Mouse (Mus musculus) MN1 (cell line): ENCODE results near the gene Ctrb1.
A peak's percentile ranks its signal among the peaks of the same experiment; 100 is the strongest.

ENCODE experiments used
- DNase-seq: peaks from one replicate; pipeline ENCODE4 v3.0.0-alpha.2; 2016; ENCODE audit warnings: low spot score

Ctrb1 gene

GRCm38 (mm10) chr8:111681153-111681552, 9.7 kb downstream of the Ctrb1 start:
- DNase-seq, result no peak

- no peak for DNase-seq
Observed at GRCm38 (mm10) chr8:111680423-111681028, 10.3 kb downstream of the Ctrb1 start.

GRCm38 (mm10) chr8:111678848-111679247, 12.0 kb downstream of the Ctrb1 start:
- DNase-seq, result no peak

GRCm38 (mm10) chr8:111678111-111678510, 12.7 kb downstream of the Ctrb1 start:
- DNase-seq, result peak; percentile 84

- no peak for DNase-seq
Observed at GRCm38 (mm10) chr8:111676237-111676636, 14.6 kb downstream of the Ctrb1 start.

- peak; percentile 48 for DNase-seq
Observed at GRCm38 (mm10) chr8:111666751-111667150, 24.1 kb downstream of the Ctrb1 start.

GRCm38 (mm10) chr8:111662473-111662872, 28.3 kb downstream of the Ctrb1 start:
- peak; percentile 84 for DNase-seq

- peak; percentile 69 for DNase-seq
Observed at GRCm38 (mm10) chr8:111658819-111659423, 31.9 kb downstream of the Ctrb1 start.

GRCm38 (mm10) chr8:111657312-111657854, 33.4 kb downstream of the Ctrb1 start:
- no peak for DNase-seq

- no peak for DNase-seq
Observed at GRCm38 (mm10) chr8:111653524-111653923, 37.3 kb downstream of the Ctrb1 start.

- DNase-seq, result no peak
Observed at GRCm38 (mm10) chr8:111650651-111651050, 40.2 kb downstream of the Ctrb1 start.

- no peak for DNase-seq
Observed at GRCm38 (mm10) chr8:111648834-111649233, 42.0 kb downstream of the Ctrb1 start.

GRCm38 (mm10) chr8:111645715-111646114, 45.1 kb downstream of the Ctrb1 start:
- DNase-seq, result no peak

GRCm38 (mm10) chr8:111644286-111645051, 46.3 kb downstream of the Ctrb1 start:
- DNase-seq, result peak; percentile 80

GRCm38 (mm10) chr8:111643264-111644141, 47.3 kb downstream of the Ctrb1 start, which contains the start of gene Zfp1:
TSS of gene Zfp1 (plus strand) at chr8:111643401.
- peak; percentile 99 for DNase-seq

GRCm38 (mm10) chr8:111642939-111643263, 47.9 kb downstream of the Ctrb1 start:
- no peak for DNase-seq

GRCm38 (mm10) chr8:111642496-111642895, 48.3 kb downstream of the Ctrb1 start:
- DNase-seq, result peak; percentile 62

GRCm38 (mm10) chr8:111641064-111641463, 49.7 kb downstream of the Ctrb1 start:
- DNase-seq, result no peak

GRCm38 (mm10) chr8:111638086-111638485, 52.7 kb downstream of the Ctrb1 start:
- peak; percentile 42 for DNase-seq
